Mouse (Mus musculus) layer of hippocampus, adult 9-11 months (tissue): ENCODE measurements around the gene Smyd5.
"Not testable (repeated sequence)": the region's sequence is repeated elsewhere in the genome, so short reads cannot be mapped to it uniquely, and the experiment has no call there.

Experiments
- DNase-seq: peaks from one replicate; pipeline ENCODE4 v3.0.0; 2022

Smyd5 gene

DNA sequence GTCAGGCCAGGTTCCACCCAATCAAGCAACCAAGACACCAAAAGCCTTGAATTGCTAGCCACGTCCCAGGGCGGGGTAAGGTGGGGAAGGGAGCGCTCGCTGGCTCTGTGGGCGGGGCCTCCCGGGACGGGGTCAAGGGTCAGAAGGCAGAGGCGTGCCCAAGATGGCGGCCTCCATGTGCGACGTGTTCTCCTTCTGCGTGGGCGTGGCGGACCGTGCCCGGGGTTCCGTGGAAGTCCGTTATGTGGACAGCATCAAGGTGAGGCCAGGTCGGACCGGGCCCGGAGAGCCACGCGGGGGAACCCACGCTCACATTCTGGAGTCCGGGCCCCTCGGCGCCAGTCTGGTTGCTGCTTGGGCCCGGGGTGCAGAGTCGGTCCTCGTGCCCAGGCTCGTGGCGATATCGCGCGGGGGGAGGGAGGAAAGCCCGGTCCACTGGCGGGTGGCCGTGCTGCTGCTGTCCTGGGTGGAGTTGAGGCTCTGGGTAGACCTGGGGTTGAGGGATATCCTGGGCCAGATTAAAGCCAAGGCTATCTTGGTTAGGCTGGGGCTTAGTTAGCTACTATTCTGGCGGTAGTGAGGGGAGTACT is at the start of gene Smyd5:
Smyd5 (plus strand) TSS at position 148 of the 590 bp plus-strand sequence.
- DNase-seq = peak; percentile 82

DNA sequence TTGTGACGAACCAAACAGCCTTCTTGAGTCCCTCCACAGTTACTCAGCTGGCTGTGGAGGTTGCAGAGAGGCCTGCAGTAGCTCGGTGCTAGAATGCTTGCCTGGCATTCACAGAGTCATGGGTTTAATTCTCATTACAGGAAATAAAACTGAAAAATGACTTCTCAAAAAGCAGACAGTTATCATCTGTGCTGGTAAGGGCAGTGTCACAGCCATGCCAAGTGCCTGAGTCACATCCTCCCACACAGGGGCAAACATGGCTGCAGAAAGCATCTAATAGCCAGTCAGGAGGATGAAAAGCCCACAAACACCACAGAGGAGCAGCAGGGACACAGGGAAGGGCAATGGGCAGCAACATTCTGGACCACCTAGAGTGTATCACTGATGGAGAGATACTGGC is 49.0 kb upstream of the Smyd5 start:
- no peak for DNase-seq

DNA sequence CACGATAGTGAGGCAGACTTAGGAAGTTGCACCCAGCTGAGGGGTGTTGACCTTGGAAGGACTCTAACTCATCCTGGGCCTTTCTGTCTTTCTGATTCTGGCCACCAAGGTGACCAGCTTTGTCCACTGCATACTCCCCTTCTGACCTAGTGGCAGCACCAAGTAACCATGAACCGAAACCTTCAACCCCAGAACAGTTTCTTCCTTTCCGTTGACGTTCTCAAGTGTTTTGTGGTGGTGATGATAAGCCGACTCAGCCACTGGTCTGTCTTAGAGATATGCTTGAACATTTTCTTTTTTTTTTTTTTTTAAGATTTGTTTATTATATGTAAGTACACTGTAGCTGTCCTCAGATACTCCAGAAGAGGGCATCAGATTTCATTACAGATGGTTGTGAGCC is 43.2 kb upstream of the Smyd5 start:
- DNase-seq = no peak

DNA sequence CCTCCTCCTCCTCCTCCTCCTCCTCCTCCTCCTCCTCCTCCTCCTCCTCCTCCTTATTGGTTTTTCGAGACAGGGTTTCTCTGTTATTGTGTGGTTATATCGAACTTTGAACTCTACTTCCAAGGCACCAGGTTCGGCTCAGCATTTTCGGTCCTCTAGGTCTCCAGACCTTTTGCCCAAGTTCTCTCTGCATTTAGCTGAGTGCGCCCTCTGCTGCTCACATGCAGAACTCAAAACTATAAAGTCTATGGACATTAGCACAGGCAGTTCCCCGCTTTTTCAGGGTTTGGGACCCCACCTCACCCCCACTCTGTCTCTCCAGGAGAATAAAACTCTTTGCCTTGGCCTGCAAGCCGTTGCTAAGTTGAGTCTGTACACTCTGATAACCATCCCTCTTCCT is 40.0 kb upstream of the Smyd5 start:
- no peak for DNase-seq

DNA sequence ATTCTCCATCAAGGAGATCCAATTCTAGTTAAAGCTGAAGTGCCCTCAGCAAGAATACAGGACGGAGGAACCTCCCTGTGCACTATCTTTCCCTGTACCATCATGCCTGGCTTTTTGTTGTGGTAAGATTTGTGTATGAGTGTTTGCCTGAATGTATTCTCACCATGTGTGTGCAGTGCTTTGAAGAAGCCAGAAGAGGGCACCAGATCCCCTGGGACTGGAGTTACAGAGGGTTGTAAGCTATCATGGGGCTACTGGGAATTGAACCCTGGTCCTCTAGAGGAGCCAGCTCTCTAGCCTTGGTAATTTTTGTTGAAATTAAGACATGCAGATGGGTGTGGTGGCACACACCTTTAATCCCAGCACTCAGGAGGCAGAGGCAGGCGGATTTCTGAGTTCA is 36.4 kb upstream of the Smyd5 start:
- no peak for DNase-seq

DNA sequence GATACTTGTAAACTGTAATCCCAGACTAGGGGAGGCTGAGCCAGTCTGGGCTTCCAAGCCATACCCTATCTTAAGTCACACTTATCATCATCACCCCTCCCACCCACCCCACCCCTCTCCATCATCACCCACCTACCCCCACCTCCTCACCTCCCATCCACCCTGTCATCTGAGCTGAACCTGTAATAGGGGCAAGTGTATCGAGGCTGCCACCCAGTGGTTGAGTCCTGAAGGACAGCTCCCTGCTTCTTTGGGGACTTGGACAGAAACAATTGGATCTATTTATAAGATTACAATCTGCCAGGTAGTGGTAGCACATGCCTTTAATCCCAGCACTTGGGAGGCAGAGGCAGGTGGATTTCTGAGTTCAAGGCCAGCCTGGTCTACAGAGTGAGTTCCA is 34.6 kb upstream of the Smyd5 start:
- no peak for DNase-seq

DNA sequence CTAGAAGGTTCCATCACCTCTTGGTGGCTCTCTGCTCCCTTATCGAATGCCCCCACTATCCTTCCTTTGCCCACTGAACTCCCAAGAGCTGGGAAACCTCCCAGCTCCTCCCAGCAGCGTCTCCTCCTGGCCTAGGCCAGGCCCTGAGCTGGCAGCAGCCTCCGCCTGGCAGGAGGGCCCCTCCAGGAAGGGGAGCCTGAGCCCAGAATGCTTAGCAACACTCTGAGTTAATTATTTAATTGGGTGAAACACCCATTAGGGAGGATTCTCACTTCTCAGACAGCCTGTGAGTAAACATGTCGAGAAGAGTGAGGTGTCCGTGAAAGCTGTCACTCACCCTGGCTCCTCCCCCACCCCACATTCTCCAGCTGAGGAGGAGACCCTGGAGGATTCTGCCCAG is 32.1 kb upstream of the Smyd5 start:
- DNase-seq = no peak

DNA sequence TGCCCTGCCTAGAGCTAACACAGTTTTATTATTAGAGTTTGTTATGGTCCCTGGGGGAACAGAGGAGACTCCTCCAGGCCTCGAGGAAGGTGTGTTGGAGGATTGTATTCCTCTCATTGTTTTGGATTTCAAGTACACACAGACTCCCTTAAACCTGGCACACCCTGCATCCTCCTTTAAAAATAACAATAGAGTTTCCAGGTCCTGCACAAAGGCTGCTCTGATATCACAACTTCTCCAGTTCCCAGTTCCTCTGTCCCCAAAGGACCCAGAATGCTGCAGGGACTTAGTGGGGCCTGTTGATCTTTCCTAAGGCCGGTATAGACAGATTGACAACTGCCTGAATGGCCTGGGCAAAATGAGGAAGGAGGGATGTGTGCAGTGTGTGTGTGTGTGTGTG is 29.2 kb upstream of the Smyd5 start:
- DNase-seq = no peak

DNA sequence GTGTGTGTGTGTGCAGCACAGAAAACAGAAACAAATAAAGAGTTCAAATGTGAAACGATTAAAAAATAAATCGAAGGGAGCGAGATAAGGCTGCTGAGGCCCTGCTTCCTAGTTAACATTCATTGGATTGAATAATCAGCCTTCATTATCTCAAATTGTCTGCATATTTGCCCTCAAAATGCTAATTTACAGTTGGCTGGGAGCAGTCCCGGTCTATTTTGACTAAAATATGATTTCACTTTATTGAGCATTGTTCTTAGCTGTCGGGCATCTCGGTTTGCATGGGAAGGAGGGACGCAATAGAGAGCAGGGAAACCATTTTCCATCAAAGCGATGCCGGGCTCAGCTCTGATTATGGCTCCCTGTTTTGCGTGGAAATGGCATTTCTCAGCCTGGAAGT is 28.8 kb upstream of the Smyd5 start:
- no peak for DNase-seq

DNA sequence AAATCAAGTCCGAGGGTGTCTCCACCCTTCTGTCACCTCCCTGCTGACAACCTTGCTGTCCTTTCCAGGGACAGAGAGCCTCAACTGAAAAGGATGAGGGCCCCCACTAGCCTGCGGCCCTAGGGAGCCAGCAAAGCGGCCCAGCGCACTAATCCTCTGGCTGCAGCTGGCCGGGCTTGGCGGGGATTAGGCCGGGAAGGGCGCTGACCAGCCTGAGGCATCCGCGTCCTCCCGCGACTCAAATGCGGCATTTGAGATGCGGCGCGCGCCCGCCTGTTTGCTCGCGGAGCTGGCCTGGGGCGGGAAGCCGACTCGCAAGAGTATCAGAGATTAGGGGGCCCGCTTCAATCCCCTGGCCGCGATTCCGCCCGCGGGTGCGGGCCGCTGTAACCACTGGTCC is 22.8 kb upstream of the Smyd5 start:
- no peak for DNase-seq

DNA sequence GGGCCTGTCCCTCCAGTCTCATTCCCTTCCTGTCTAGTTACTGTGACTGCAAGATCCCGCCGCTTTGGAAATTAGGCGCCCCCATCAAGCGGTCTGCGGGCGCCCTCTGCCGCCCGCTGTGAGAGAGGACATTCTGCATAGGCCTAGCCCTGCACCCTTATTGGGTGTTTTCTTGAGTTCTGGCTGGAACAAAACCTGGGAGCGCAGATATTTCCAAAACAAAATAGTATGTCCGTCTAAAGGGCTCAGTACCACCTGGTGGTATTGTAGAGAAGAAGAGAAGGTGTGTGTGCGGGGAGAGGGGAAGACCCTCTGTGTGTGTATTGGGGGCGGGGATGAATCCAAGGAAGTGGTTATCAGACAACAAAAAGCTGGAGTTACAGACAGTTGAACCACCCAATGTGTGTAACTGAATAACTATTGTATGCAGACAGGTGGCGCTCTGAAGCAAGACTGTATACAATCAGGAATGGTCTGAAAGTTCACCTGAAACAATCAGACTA is 21.0 kb upstream of the Smyd5 start:
- peak; percentile 22 for DNase-seq

DNA sequence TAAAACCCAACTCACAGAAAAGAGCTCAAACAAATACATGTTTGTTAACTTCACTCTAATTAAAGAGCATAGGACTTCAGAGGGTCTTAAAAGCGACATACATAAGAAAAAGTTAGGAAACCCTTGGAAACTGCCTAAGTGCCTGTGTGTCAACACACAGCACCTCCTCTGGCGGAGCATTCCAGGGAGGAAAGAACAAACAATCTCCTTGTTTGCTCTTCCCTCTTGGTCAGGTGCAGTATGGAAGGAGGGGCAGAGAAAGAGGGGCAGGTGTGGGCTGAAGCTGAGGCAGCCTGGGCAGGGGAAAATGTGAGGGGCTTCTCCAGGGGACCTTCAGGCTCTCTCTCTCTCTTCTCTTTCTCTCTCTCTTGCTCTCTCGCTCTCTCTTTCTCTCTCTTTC is 16.0 kb upstream of the Smyd5 start:
- no peak for DNase-seq

DNA sequence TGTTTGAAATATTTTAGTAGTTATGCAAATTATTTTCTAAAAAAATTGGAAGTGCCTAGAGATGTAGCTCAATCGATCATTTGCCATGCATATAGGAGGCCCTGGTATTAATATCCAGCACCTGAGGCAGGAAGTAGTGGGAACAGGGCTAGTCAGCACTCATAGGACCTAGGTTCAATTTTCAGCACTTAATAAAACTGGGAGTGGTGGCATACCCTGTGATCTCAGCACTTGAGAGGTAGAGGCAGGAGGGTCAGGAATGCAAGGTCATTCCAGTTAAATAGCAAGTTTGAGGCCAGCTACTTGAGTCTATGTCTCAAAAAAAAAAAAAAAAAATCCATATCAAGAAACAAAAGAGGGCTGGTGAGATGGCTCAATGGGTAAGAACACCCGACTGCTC is 12.6 kb upstream of the Smyd5 start:
- no peak for DNase-seq

DNA sequence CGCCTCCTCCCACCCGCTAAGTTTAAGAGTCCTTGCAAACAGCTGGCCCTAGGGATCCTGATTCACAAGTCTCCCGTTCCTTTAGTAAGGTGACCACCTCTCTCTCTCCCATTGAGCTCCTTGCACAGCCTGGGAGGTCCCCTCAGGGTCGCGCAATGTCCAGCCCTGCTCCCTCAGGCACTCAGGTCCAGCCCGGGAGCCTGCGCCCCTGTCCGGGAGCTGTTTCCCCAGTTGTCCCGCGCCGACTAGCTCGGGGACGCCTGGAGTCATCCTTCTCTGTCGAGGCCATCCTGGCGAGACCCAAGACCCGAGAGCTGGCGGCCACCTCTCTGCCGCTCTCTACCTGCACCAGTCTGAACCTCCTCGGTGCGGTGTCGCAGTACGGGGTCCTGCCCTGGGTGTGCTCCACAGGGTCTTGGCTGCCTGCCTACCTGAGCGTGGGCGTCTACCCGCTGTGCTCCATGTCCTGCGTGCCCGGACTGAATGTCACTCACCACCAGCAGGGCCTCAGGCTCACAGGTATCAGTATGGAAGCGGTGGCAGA is 7.9 kb upstream of the Smyd5 start, which contains the start of gene Noto:
Noto (plus strand) TSS at position 51 of the 544 bp plus-strand sequence.
- DNase-seq = no peak

DNA sequence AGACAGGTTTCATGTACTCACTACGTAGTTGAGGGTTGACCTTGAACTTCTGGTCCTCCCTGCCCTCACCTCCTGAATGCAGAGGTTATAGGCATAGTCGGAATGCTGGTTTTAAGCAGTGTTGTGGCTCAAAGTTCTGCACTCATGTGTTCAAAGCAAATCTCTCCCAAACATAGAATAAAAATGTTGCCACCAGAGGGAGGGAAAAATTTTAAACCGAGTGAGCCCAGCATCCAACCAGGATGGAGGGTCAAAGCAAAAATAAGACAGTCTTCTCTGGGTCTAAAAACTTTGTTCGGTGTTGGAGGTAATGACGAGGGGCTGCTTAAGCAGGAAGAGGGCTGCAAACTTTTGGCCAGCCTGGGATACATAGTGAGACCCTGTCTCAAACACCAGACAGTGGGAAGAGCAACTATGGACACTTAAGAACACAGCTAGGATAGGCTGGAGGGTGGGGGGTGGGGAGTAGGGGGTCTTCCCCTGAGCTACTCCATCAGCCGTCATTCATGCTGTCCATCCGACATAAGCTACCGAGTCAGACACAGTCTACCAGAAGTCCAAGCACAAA is 431 bp upstream of the Smyd5 start:
- DNase-seq = no peak

DNA sequence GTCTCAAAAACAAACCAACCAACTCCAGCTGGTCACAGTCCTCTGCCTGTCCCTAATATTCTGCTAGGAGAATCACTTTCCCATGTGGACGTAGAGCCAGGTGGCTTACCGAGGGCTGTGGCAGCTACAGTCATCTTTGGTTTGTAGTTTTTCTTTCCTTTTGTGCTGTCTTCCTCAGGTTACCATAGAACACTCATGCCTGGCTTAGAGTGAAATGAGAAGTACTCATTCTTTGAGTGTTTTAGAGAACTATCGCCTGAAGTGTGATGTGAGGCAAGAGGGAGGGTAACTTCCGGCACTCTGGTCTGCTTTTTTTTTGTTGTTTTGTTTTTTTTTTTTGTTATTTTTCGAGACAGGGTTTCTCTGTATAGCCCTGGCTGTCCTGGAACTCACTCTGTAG is 2.1 kb downstream of the Smyd5 start:
- DNase-seq = no peak

DNA sequence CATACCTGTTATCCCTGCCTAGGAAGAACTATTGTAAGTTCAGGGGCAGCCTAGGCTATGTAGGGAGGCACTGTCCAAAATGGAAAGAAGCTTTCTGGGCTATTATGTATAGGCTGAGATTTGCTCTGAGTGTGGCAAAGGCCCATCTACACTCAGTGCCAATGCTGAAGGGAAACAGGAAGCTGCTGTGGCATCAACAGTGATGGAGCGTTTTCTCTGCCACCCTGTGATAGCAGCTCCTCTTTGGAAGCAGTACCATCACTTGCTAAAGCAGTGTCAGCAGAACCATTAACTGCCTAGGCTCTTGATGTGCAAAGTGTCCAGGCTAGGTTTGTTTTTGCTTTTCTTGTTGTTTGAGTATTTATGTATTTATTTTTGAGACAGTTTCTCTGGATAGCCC is 4.4 kb downstream of the Smyd5 start:
- DNase-seq = no peak

DNA sequence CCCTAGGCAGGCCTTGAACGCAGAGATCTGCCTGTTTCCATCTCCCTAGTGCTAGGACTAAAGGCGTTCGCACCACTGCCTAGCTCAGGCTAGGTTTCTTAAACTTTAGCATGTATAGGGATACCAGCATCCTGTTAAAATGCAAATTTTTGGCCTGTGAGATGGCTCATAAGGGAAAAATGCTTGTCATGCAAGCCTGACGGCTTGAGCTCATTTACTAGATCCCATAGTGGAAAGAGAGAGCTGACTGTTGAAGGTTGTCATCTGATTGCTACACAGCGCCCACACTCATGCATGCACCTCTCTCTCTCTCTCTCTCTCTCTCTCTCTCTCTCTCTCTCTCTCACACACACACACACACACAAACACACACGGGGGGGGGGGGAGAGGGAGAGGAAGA is 4.8 kb downstream of the Smyd5 start:
- no peak for DNase-seq

DNA sequence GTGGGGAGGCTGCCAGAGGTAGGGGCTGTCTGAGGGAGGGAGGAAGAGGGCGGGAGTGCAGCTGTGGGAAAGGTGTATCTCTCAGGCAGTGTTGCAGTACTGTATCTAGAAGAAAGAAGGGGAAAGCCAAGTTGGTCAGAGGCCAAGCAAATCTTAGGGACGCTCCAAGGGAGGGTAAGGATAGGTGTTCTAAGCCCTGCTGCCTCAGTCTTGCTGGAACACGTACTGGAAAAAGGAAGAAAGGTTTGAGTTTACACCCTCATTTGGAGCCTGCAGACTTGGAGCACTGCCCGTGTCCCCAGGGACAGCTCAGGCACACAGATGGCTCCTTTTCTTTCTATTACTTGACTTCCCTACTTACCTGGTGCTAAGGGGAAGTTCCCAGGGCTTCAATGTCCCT is 9.4 kb downstream of the Smyd5 start:
- DNase-seq = no peak

DNA sequence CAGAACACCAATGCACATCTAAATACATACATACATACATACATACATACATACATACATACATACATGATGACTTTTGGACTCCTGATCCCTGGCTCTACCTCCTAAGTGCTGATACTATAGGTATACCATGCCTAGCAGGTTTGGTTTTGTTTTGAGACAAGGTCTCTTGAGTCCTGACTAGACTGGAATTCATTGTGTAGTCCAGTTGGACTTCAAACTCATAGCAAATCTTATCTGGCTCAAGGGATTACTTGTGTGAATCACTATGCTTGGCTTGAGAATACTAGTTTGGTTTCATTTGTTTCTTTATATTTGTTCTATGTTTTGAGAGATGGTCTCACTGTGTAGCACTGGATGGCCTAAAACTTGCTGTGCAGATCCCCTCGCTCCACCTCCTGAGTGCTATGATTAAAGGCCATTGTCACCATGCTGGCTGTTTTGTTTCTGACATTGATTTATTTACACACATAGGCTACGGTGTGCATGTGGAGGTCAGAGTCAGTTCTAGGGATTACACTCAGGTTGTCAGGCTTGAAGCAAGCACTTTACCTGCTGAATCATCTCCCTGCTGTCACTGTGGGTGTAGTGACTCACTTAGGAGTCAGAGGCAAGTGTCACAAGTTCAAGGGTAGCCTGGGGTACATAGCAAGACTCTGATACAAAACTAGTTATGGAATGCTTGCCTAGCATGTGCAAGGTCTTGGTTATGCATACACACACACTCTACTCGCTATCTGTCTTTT is 11.9 kb downstream of the Smyd5 start:
- DNase-seq = no peak

DNA sequence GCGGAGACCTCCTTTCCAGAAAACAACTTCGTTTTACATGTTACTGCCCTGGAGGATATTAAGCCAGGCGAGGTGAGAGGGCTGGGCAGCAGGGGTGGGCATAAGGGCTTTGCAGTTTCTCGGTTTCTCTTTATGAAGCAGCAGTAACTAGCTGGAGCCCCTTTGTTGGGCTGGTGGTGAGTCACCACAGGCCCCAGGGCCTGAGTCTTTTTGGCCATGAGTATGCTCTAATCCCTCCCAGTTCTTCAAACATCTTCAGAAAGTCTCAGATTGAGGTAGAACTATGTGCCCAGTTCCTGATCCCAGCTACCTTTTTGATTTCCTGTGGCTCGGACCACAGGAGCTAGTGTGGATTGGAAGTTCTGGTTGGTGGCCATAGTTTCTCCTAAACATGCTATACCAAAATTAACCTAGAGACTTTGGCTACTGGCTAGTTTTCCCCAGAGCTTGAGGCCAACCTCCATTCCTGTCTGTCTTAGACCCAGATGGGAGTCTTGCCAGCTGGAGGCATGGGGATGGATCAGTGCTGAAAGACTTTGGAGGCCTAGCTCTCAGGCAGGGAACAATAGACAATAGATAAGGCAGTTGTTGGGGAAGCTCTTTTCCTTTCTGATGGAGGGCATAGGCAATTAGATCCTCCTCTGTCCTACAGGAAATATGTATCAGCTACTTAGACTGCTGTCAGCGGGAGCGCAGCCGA is 12.6 kb downstream of the Smyd5 start:
- DNase-seq = no peak

DNA sequence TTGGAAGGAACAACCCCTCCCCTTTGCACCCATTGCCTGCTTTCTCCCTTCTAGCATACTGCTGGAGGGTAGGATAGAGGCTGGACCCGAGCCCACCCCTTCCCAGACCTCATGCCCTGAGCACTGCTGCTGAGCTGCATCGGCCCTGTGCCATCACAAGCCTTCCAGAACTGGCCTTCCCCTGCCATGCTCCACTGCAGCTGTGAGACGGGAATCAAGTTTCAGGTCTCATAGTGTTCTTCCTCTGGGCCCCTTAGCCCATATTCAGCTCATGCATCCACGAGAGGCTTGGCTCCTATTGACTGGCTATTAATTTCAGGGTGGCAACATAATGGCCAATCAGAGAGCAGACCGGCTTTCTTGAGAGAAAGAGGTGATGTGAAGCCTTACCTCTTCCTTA is 13.5 kb downstream of the Smyd5 start:
- DNase-seq = no peak

DNA sequence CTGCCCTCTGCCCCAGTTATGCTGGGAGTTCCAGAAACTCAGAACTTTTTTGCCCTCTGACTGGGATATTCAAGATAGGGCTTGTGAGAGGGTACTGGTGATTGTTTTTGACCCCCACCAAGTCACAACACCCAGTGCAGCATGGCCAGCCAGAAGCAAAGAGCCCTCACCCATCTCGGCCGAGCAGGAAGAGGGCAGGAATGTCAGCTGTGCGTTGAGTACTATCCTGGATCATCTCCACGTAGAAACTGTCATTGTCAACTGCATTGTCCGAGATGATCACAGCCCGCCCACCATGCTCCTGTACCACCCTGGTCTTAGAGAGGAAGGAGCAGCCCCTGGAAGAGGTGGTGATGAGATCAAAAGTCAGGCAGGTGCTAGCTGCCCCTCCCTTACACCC is 15.6 kb downstream of the Smyd5 start:
- no peak for DNase-seq

DNA sequence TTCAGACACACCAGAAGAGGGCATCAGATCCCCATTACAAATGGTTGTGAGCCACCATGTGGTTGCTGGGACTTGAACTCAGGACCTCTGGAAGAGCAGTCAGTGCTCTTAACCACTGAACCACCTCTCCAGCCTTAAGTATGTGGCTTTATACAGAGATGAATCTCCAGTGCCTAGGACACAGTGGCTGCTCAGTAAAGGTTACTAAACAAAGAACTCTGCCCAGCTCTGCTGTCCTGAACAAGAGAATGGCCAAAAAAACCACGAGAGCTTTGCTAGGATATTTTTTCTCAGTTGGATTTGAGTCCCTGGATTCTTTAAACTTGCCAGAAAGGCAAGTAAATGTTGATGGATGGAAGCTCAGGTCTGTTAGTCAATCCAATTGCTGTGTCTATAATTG is 18.4 kb downstream of the Smyd5 start:
- DNase-seq = not testable (repeated sequence)
